Mouse (Mus musculus) G1E (cell line): ENCODE measurements around the gene Ppp1r18. TPM values are rescaled to one million over a fixed set of nuclear protein-coding genes. Genes with fewer than 3 reads are reported as not detected.

Source experiments
- ATAC-seq: 2 replicates; pipeline ENCODE4 v1.8.0; 2016; ENCODE audit warnings: mild to moderate bottlenecking; ENCODE audit not compliant: insufficient number of reproducible peaks, poor library complexity, low FRiP score, severe bottlenecking; ENCODE audit errors: extremely low read depth
- DNase-seq: peaks from one replicate; pipeline ENCODE4 v3.0.0; 2012; ENCODE audit warnings: low spot score
- H3K27me3 ChIP-seq: 2 replicates; pipeline ENCODE4 v1.6.1; 2012; ENCODE audit warnings: mild to moderate bottlenecking, low read length, inconsistent platforms; ENCODE audit not compliant: insufficient read depth
- H3K36me3 ChIP-seq: replicated peaks from 2 replicates; pipeline ENCODE3; 2012; ENCODE audit warnings: mild to moderate bottlenecking, inconsistent platforms
- H3K4me1 ChIP-seq: 2 replicates; pipeline ENCODE4 v1.6.1; 2012; ENCODE audit warnings: low read depth, low read length, inconsistent platforms, mixed read lengths; ENCODE audit not compliant: insufficient read depth
- H3K4me3 ChIP-seq: 2 replicates; pipeline ENCODE4 v1.5.1; 2012; ENCODE audit warnings: low read depth, mild to moderate bottlenecking, inconsistent platforms, low read length, moderate library complexity, mixed read lengths
- H3K9me3 ChIP-seq: replicated peaks from 2 replicates; pipeline ENCODE4 v1.6.1; 2012; ENCODE audit warnings: inconsistent platforms
- CTCF ChIP-seq: IDR thresholded peaks from 2 replicates; pipeline ENCODE4 v1.5.1; 2012; ENCODE audit warnings: low read depth, low read length, inconsistent platforms, mixed read lengths
- GATA1 ChIP-seq: IDR thresholded peaks from 2 replicates; pipeline ENCODE4 v1.6.1; 2012; ENCODE audit warnings: borderline replicate concordance, low read length, inconsistent platforms, mixed read lengths
- GATA2 ChIP-seq: IDR thresholded peaks from 2 replicates; pipeline ENCODE4 v1.6.1; 2012; ENCODE audit warnings: low read depth, low read length, inconsistent platforms, borderline replicate concordance
- POLR2AphosphoS5 ChIP-seq: IDR thresholded peaks from 2 replicates; pipeline ENCODE4 v1.6.1; 2012; ENCODE audit warnings: low read depth, low read length, inconsistent platforms; ENCODE audit not compliant: insufficient replicate concordance
- TAL1 ChIP-seq: conservative IDR thresholded peaks from 2 replicates; pipeline ENCODE4 v1.6.1; 2012; ENCODE audit warnings: low read depth, low read length, inconsistent platforms, mixed read lengths
- polyA plus RNA-seq: library from polyadenylated mRNA; stranded (reverse); fragments of >175 nt; gene quantifications from 2 replicates; pipeline ENCODE4 v1.2.3, GENCODE M21; 2012
- total RNA-seq, 2 experiments: library from RNA; stranded (forward) in 1 of 2; stranded (reverse) in 1 of 2; fragments of 200-1000 nt in 1 of 2; fragments of >200 nt in 1 of 2; fragmentation: Nextera tagmentation in 1 of 2; gene quantifications; 2 replicates each; pipeline ENCODE4 v1.2.3; 2014 to 2017

The Ppp1r18 gene
- total and polyA plus RNA-seq, 3 experiments: 31.1 to 103 (median 61.9) TPM

DNA sequence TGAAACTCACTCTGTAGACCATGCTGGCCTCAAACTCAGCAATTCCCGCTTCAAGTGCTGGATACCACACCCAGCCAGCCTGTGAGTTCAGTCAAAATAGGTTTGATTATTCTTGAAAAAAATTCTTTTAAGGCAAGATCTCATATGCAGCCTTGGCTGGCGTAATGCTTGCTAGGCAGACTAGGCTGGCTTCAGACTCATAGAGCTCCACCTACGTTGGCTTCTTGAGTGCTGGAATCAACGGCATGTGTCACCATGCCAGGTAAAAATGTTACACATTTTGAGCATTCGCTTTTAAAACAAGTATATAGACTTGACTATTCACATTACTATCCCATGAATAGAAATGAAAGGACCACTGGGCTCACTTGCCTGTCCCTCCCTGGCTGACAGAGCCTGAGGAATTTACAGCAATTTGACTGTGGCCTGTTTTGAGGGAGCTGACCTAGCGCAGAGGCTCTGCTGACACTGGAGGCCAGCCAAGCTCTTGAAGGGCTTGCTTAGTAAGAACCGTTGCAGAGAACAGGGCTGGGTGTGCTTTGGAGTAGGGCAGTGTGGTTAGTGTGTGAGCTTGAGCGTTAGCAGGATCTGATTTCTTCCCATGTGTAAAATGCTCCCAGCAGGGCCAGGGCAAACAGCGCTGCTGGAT lies 38.1 kb downstream of the Ppp1r18 start:
- no peak for ATAC-seq
- Histone ChIP-seq H3K4me1 (peaks cover 41% of the 10 kb centered on the region), H3K4me3 (no peak overlapping the region), H3K9me3 (no peaks in the 10 kb centered on the region), H3K36me3 (peaks cover 80% of the 10 kb centered on the region), H3K27me3 (no peaks in the 10 kb centered on the region)
- TF ChIP-seq CTCF: no peak
- TF ChIP-seq GATA2: no peak
- no peak for TF ChIP-seq GATA1
- no peak for TF ChIP-seq POLR2AphosphoS5
- TF ChIP-seq TAL1: no peak
- DNase-seq: no peak

DNA sequence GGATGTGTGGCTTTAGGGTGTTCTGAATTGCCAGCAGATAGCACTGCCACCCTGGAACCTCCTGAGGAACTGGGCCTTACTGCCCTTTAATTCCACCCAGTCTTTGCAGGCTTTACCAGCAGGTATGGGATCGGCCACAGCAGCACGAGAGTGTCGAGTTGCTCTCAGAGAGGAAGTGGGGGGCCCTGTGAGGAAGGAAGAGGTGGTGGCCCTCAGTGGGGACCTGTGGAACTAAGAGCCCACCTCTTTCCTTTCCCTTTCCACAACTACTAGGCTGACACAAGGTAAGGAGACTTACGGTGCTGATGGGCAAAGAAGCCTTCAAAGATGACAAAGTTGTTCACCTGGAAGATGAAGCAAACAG lies 38.6 kb downstream of the Ppp1r18 start:
- H3K36me3 ChIP-seq: peaks cover 84% of the 10 kb centered on the region
- peaks cover 45% of the 10 kb centered on the region for H3K4me1 ChIP-seq
- no peak for TF ChIP-seq GATA1
- TF ChIP-seq POLR2AphosphoS5: no peak
- no peak for TF ChIP-seq CTCF
- no peak for TF ChIP-seq TAL1
- no peak for TF ChIP-seq GATA2
- H3K27me3 ChIP-seq: no peaks in the 10 kb centered on the region
- no peaks in the 10 kb centered on the region for H3K9me3 ChIP-seq
- no peak overlapping the region for H3K4me3 ChIP-seq
- DNase-seq (no peak), ATAC-seq (no peak)

DNA sequence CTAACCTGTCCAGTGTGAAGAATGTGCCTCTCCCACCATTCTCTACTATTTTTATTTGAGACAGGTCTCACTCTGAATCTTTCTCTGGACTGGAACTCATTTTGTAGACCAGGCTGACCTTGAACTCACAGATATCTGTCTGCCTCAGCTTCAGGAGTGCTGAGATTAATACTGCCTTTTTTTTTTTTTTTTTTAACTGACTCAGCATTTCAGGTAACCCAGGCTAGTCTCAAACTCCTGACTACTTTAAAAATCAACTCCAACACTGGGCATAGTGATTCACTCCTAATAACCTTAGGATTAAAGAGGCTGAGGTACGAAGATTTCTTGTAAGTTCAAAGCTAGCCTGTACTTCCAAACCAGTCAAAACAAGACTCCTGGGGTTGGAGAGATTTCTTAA lies 40.2 kb downstream of the Ppp1r18 start:
- peaks cover 50% of the 10 kb centered on the region for H3K4me1 ChIP-seq
- DNase-seq (no peak), ATAC-seq (no peak)
- H3K27me3 ChIP-seq: no peaks in the 10 kb centered on the region
- no peak overlapping the region for H3K4me3 ChIP-seq
- H3K36me3 ChIP-seq: peaks cover 81% of the 10 kb centered on the region
- TF ChIP-seq GATA2: no peak
- TF ChIP-seq TAL1: no peak
- TF ChIP-seq GATA1: no peak
- H3K9me3 ChIP-seq: no peaks in the 10 kb centered on the region

DNA sequence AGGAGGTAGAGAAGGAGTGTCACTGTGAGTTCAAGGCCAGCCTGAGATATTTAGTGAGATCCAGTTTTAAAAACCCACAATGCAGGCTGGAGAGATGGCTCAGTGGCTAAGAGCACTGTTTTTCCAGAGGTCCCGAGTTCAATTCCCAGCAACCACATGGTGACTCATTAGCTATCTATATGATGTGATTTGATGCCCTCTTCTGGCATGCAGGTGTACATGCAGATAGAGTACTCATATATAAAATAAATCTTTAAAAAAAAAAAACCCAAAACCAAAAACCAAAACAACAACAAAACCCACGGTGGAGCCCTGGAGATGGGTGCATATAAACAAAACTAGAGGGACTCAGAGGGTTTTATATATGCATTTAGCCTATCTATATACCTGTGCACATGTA lies 42.2 kb downstream of the Ppp1r18 start:
- DNase-seq (no peak), ATAC-seq (no peak)
- no peaks in the 10 kb centered on the region for H3K9me3 ChIP-seq
- peaks cover 49% of the 10 kb centered on the region for H3K4me1 ChIP-seq
- no peak overlapping the region for H3K4me3 ChIP-seq
- TF ChIP-seq GATA1: no peak
- no peak for TF ChIP-seq CTCF
- TF ChIP-seq GATA2: no peak
- TF ChIP-seq TAL1: no peak
- TF ChIP-seq POLR2AphosphoS5: no peak
- no peaks in the 10 kb centered on the region for H3K27me3 ChIP-seq
- peaks cover 85% of the 10 kb centered on the region for H3K36me3 ChIP-seq

DNA sequence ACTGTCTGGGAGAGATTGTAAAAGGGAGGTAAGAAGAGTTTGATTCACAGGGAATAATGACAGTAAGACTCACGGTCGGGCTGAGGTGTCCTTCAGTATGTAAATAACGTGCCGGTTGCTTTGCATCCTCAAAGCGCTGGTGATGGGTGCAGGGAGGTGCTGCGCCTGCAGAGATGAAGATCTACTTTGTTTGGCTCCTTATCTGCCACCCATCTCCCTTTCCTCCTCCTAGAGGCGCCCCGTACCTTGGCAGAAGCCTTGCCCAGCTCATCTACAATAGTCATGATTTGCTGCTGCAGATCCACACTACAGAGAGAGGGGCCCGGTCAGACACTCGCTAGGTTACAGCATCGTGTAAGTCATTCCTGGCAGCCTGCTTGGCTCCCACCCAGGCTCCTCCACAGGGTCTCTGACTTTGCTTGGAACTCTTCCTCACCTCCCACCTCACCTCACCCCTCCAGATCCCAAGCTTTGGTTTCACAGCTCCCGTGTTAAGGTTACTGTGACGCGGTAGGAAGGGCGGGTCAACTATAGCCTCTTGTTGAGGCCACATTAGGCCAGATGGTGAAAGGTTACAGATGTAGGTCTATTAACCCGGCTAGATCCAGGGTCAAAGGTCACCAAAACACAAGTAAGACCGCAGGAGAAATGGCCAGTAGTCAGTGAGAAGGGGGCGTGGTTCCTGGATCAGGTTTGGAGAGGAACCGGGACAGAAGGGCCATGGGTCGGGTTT lies 44.0 kb downstream of the Ppp1r18 start:
- DNase-seq (no peak), ATAC-seq (no peak)
- Histone ChIP-seq H3K36me3 (peaks cover 84% of the 10 kb centered on the region), H3K4me3 (peak overlapping the region; percentile 80), H3K4me1 (peaks cover 57% of the 10 kb centered on the region), H3K27me3 (no peaks in the 10 kb centered on the region), H3K9me3 (no peaks in the 10 kb centered on the region)
- TF ChIP-seq GATA1 (no peak), GATA2 (no peak), CTCF (no peak), POLR2AphosphoS5 (no peak; the same call in 1 of the 2 replicates), TAL1 (no peak)

DNA sequence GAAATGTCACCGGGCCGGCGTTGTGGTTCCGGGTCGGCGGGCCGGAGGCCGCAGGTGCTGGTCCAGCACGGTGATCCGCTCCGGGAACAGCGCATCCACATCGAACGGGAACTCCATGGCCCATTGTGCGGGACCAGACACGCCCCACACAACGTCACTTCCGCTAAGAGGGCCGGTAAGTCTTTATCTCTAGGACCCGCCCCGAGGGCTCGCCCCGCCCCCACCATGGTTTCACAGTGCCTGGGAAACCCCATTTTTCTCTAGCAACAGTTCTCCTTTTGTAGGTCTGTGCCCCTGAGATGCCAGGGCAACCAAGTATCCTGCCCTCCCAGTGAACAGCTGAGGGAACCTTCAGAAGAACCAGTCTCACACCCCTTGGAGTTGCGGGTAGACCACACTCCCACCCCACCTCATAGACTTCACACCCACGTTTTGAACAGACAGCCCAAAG lies 44.6 kb downstream of the Ppp1r18 start, which contains the start of gene Atat1:
TSS of gene Atat1 (minus strand) at position 157 of the 451 bp plus-strand sequence.
- ATAC-seq (peak; percentile 81), DNase-seq (peak; percentile 77)
- H3K4me1 ChIP-seq: peaks cover 62% of the 10 kb centered on the region
- no peaks in the 10 kb centered on the region for H3K27me3 ChIP-seq
- TF ChIP-seq GATA2: no peak
- no peak for TF ChIP-seq GATA1
- TF ChIP-seq POLR2AphosphoS5: no peak
- no peak for TF ChIP-seq CTCF
- TF ChIP-seq TAL1: no peak
- H3K36me3 ChIP-seq: peaks cover 86% of the 10 kb centered on the region
- H3K9me3 ChIP-seq: no peaks in the 10 kb centered on the region
- H3K4me3 ChIP-seq: peak within 1 kb of the TSS; percentile 80
